Mouse (Mus musculus): ENCODE results near the gene Prss46. TPM values are rescaled to one million over a fixed set of nuclear protein-coding genes. Genes with fewer than 3 reads are reported as not detected.
A peak's percentile ranks its signal among the peaks of the same experiment; 100 is the strongest.

Gene Prss46
- polyA plus RNA-seq, 1 experiment: not detected

DNA sequence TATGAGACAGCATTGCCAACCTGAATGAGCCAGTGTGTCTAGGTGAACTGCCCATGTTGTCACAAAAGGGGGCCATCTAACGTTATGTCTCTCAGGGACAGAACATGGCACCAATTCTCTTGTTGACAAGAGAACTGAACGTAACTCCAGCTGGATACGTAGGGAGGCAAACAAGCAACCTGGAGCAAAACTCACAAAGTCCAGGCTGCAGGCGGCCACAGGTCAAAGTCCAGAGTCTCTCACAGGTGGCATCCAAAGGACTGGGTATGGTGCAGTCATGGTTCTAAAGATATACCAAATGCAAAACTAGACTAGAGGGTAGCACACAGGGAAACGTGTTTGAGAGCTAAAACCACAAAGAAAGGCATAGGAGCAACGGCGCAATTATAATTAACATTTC, 22.9 kb upstream of the Prss46 start:
- no peak for TF ChIP-seq POLR2A (IDR thresholded peaks at IDR 0.05; ENCODE audit: low read depth, low read length)
- no peak for TF ChIP-seq CTCF (conservative IDR thresholded peaks at IDR 0.05; ENCODE audit: insufficient read depth, insufficient read length, low read depth, low read length)
- Histone ChIP-seq H3K27me3 (replicated peaks; ENCODE audit: control insufficient read depth, insufficient read depth, low read length) (no peaks in the 10 kb centered on the region), H3K4me1 (ENCODE audit: control insufficient read depth, insufficient read depth, low read length) (no peaks in the 10 kb centered on the region), H3K4me3 (ENCODE audit: insufficient read depth, low read depth, low read length) (no peak overlapping the region), H3K27ac (ENCODE audit: insufficient read depth, low read depth, low read length) (no peak overlapping the region), H3K36me3 (ENCODE audit: control insufficient read depth, insufficient read depth, low read length) (no peaks in the 10 kb centered on the region)
- 68% methylated on average over 7 of the region's 7 CpGs for WGBS
- DNase-seq: peak; percentile 76

DNA sequence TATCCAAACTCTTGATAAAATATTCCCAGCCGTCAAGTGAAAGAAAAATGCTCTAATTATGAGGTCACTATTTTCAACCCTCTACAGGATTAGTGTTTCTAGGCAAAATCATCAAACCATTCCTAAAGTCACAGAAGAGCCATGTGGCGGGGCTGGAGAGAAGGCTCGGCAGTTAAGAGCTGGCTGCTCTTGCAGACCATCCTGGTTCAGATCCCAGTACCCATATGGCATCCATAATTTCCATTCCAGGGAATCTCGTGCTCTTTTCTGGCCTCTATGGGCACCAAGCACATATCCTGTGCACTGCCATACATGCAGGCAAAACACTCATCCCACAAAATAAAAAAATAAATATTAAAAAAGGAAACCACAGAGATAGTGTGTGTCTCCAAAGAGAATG, 18.9 kb upstream of the Prss46 start:
- Histone ChIP-seq H3K27ac (ENCODE audit: insufficient read depth, low read depth, low read length) (no peak overlapping the region), H3K36me3 (ENCODE audit: control insufficient read depth, insufficient read depth, low read length) (no peaks in the 10 kb centered on the region), H3K4me1 (ENCODE audit: control insufficient read depth, insufficient read depth, low read length) (no peaks in the 10 kb centered on the region), H3K27me3 (replicated peaks; ENCODE audit: control insufficient read depth, insufficient read depth, low read length) (no peaks in the 10 kb centered on the region), H3K4me3 (ENCODE audit: insufficient read depth, low read depth, low read length) (no peak overlapping the region)
- TF ChIP-seq CTCF (conservative IDR thresholded peaks at IDR 0.05; ENCODE audit: insufficient read depth, insufficient read length, low read depth, low read length) (no peak), POLR2A (IDR thresholded peaks at IDR 0.05; ENCODE audit: low read depth, low read length) (no peak)
- DNase-seq: no peak
- WGBS: 76% methylated on average over 4 of the region's 4 CpGs

- Histone ChIP-seq H3K27ac (ENCODE audit: insufficient read depth, low read depth, low read length) (no peak overlapping the region), H3K36me3 (ENCODE audit: control insufficient read depth, insufficient read depth, low read length) (no peaks in the 10 kb centered on the region), H3K4me1 (ENCODE audit: control insufficient read depth, insufficient read depth, low read length) (no peaks in the 10 kb centered on the region), H3K27me3 (replicated peaks; ENCODE audit: control insufficient read depth, insufficient read depth, low read length) (no peaks in the 10 kb centered on the region), H3K4me3 (ENCODE audit: insufficient read depth, low read depth, low read length) (no peak overlapping the region)
- no peak for DNase-seq
- WGBS: 69% methylated on average over 7 of the region's 7 CpGs
- TF ChIP-seq CTCF (conservative IDR thresholded peaks at IDR 0.05; ENCODE audit: insufficient read depth, insufficient read length, low read depth, low read length) (no peak), POLR2A (IDR thresholded peaks at IDR 0.05; ENCODE audit: low read depth, low read length) (no peak)
These were observed 18.5 kb upstream of the Prss46 start for GRCm38 (mm10) chr9:110825832-110826231.

DNA sequence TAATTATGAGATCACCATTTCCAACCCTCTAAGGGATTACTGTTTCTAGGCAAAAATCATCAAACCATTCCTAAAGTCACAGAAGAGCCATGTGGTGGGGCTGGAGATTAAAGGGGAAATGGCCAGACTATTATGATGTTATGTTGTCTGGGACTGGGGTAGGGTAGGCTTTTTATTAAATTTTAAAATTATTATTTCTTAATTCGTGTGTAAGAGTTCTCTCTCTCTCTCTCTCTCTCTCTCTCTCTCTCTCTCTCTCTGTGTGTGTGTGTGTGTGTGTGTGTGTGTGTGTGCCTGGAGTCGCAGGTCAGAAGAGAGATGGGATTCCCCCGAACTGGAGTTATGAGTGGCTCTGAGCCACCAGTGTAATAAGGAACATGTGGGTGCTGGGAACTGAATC, 17.9 kb upstream of the Prss46 start, which contains the start of gene Prss43:
Gene Prss43, plus strand, starts transcription at position 301 of the 400 bp plus-strand sequence.
- no peak within 1 kb of the TSS for H3K4me3 ChIP-seq (ENCODE audit: insufficient read depth, low read depth, low read length)
- no peak within 1 kb of the TSS for H3K27ac ChIP-seq (ENCODE audit: insufficient read depth, low read depth, low read length)
- 76% methylated on average over 3 of the region's 3 CpGs for WGBS
- TF ChIP-seq CTCF (conservative IDR thresholded peaks at IDR 0.05; ENCODE audit: insufficient read depth, insufficient read length, low read depth, low read length) (no peak), POLR2A (IDR thresholded peaks at IDR 0.05; ENCODE audit: low read depth, low read length) (no peak)
- no peaks in the 10 kb centered on the region for H3K36me3 ChIP-seq (ENCODE audit: control insufficient read depth, insufficient read depth, low read length)
- H3K4me1 ChIP-seq (ENCODE audit: control insufficient read depth, insufficient read depth, low read length): no peaks in the 10 kb centered on the region
- DNase-seq: no peak
- H3K27me3 ChIP-seq (replicated peaks; ENCODE audit: control insufficient read depth, insufficient read depth, low read length): no peaks in the 10 kb centered on the region

DNA sequence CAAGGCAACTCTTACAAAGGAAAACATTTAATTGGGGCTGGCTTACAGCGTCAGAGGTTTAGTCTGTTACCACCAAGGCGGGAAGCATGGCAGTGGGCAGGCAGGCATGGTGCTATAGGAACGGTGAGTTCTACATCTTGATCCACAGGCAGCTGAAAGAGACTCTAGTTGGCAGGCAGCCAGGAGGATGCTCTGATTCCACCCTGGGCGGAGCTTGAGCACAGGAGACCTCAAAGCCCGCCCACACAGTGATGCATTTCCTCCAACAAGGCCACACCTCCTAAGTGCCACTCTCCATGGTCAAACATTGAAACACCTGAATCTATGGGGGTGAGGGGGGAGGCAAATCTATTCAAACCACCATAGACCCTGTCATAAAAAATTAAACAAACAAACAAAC, 11.3 kb upstream of the Prss46 start:
- H3K4me3 ChIP-seq (ENCODE audit: insufficient read depth, low read depth, low read length): no peak overlapping the region
- H3K36me3 ChIP-seq (ENCODE audit: control insufficient read depth, insufficient read depth, low read length): no peaks in the 10 kb centered on the region
- no peak for DNase-seq
- no peak for TF ChIP-seq POLR2A (IDR thresholded peaks at IDR 0.05; ENCODE audit: low read depth, low read length)
- no peak for TF ChIP-seq CTCF (conservative IDR thresholded peaks at IDR 0.05; ENCODE audit: insufficient read depth, insufficient read length, low read depth, low read length)
- no peaks in the 10 kb centered on the region for H3K27me3 ChIP-seq (replicated peaks; ENCODE audit: control insufficient read depth, insufficient read depth, low read length)
- no peaks in the 10 kb centered on the region for H3K4me1 ChIP-seq (ENCODE audit: control insufficient read depth, insufficient read depth, low read length)
- 84% methylated on average over 5 of the region's 5 CpGs for WGBS
- H3K27ac ChIP-seq (ENCODE audit: insufficient read depth, low read depth, low read length): no peak overlapping the region

DNA sequence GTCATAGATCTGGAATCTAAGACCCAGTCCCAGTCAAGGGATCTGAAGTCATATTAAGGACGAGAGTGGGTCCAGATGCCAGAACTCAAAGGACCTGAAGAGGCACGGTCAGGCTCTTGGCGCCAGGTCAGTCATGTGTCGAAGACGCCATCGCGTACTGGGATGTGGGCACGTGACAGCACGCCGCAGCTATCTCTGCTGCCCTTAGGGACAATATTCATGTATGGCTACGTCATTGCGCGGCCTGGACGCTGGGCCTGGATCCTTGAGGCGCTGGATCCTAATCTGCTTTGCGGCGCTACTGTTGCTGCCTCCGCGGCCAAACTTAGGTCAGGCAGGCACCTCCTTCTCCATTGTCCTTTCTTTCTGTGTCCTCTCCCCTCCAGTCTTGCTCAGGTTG, 9.9 kb upstream of the Prss46 start, which contains the start of gene Prss45:
Gene Prss45, plus strand, starts transcription at position 178 of the 400 bp plus-strand sequence.
- no peak within 1 kb of the TSS for H3K27ac ChIP-seq (ENCODE audit: insufficient read depth, low read depth, low read length)
- H3K36me3 ChIP-seq (ENCODE audit: control insufficient read depth, insufficient read depth, low read length): no peaks in the 10 kb centered on the region
- TF ChIP-seq CTCF (conservative IDR thresholded peaks at IDR 0.05; ENCODE audit: insufficient read depth, insufficient read length, low read depth, low read length) (no peak), POLR2A (IDR thresholded peaks at IDR 0.05; ENCODE audit: low read depth, low read length) (no peak)
- H3K4me1 ChIP-seq (ENCODE audit: control insufficient read depth, insufficient read depth, low read length): no peaks in the 10 kb centered on the region
- DNase-seq: no peak
- WGBS: 88% methylated on average over 19 of the region's 19 CpGs
- no peak within 1 kb of the TSS for H3K4me3 ChIP-seq (ENCODE audit: insufficient read depth, low read depth, low read length)
- no peaks in the 10 kb centered on the region for H3K27me3 ChIP-seq (replicated peaks; ENCODE audit: control insufficient read depth, insufficient read depth, low read length)

GRCm38 (mm10) chr9:110834961-110835360, 9.3 kb upstream of the Prss46 start:
- DNase-seq: no peak
- Histone ChIP-seq H3K36me3 (ENCODE audit: control insufficient read depth, insufficient read depth, low read length) (no peaks in the 10 kb centered on the region), H3K4me3 (ENCODE audit: insufficient read depth, low read depth, low read length) (no peak overlapping the region), H3K4me1 (ENCODE audit: control insufficient read depth, insufficient read depth, low read length) (no peaks in the 10 kb centered on the region), H3K27ac (ENCODE audit: insufficient read depth, low read depth, low read length) (no peak overlapping the region), H3K27me3 (replicated peaks; ENCODE audit: control insufficient read depth, insufficient read depth, low read length) (no peaks in the 10 kb centered on the region)
- 41% methylated on average over 10 of the region's 10 CpGs for WGBS
- no peak for TF ChIP-seq CTCF (conservative IDR thresholded peaks at IDR 0.05; ENCODE audit: insufficient read depth, insufficient read length, low read depth, low read length)
- no peak for TF ChIP-seq POLR2A (IDR thresholded peaks at IDR 0.05; ENCODE audit: low read depth, low read length)

All from kidney, adult 2 months (tissue).